Mouse (Mus musculus) hindbrain, postnatal 0 days (tissue): ENCODE measurements around the gene Ntrk1. TPM values are rescaled to one million over a fixed set of nuclear protein-coding genes. Genes with fewer than 3 reads are reported as not detected.

Experiments
- ATAC-seq: fragments of 200-750 bp; cut with Nextera tagmentation; 2 replicates; pipeline ENCODE4 v1.8.0; 2017; ENCODE audit warnings: mild to moderate bottlenecking, moderate TSS enrichment, moderate library complexity
- DNase-seq: peaks from one replicate; pipeline ENCODE4 v3.0.0-alpha.2; 2015; ENCODE audit warnings: low spot score
- H3K27ac ChIP-seq: fragments of 300-500 bp; sonication (generic); 2 replicates; pipeline ENCODE4 v1.5.1; 2014; ENCODE audit warnings: mild to moderate bottlenecking
- H3K27me3 ChIP-seq: fragments of 300-500 bp; sonication (generic); 2 replicates; pipeline ENCODE4 v1.6.1; 2014; ENCODE audit warnings: low read length, mixed read lengths; ENCODE audit not compliant: insufficient read depth
- H3K36me3 ChIP-seq: fragments of 300-500 bp; sonication (generic); 2 replicates; pipeline ENCODE4 v1.6.1; 2014; ENCODE audit warnings: low read length, mixed read lengths; ENCODE audit not compliant: insufficient read depth
- H3K4me1 ChIP-seq: fragments of 300-500 bp; sonication (generic); 2 replicates; pipeline ENCODE4 v1.6.1; 2014; ENCODE audit warnings: antibody characterized with exemption, low read length, mixed read lengths; ENCODE audit not compliant: insufficient read depth
- H3K4me2 ChIP-seq: fragments of 300-500 bp; sonication (generic); 2 replicates; pipeline ENCODE4 v1.6.1; 2014; ENCODE audit warnings: low read depth, mild to moderate bottlenecking, low read length, moderate library complexity, mixed read lengths
- H3K4me3 ChIP-seq: fragments of 300-500 bp; sonication (generic); 2 replicates; pipeline ENCODE4 v1.5.1; 2014; ENCODE audit warnings: low read length
- H3K9ac ChIP-seq: fragments of 300-500 bp; sonication (generic); replicated peaks from 2 replicates; pipeline ENCODE4 v1.6.1; 2014; ENCODE audit warnings: mild to moderate bottlenecking, low read length, moderate library complexity, mixed read lengths
- H3K9me3 ChIP-seq: fragments of 300-500 bp; sonication (generic); 2 replicates; pipeline ENCODE4 v1.6.1; 2016; ENCODE audit warnings: low read length, mixed read lengths
- CTCF ChIP-seq: IDR thresholded peaks from 2 replicates; pipeline ENCODE4 v1.5.1; 2016; ENCODE audit warnings: antibody characterized with exemption, control low read depth, low read depth
- WGBS: fragments of 180-500 bp; shearing (Covaris S2); extraction: QIAGEN DNeasy Blood & Tissue Kit; methylation state at CpG from one replicate; pipeline ENCODE4 v1.1.7; 2014; 5-methylcytosine and 5-hydroxymethylcytosine counted together
- polyA plus RNA-seq: library from polyadenylated mRNA; unstranded; fragments of >200 nt; fragmentation: Nextera tagmentation; extraction: Ambion mirVana; gene quantifications from 2 replicates; pipeline ENCODE4 v1.2.1, GENCODE M21; 2015
- total RNA-seq: library from RNA; depleted of rRNA; stranded (reverse); fragments of >200 nt; gene quantifications from 2 replicates; pipeline ENCODE4 v1.2.3, GENCODE M21; 2014

The Ntrk1 gene
- total and polyA plus RNA-seq, 2 experiments from 2014 or later, result 4.8 to 5.2 TPM

DNA sequence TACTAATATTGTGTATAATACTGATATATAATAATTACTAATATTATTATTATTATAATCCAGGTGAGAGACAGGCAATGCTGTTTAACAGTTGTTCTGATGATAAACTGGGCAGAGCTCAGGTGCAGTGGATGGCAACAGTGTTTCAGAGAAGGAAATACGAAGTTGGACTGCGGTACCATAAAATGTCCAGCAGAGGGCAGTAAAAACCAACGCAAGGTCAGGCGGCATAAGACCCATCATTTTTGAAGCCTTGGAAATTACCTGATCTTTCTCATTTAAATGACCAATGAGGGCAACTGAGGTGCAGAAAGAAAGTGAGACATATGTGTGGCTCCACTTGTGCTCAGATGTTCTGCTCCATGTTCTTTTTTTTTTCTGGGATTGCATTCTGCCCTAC is 24.7 kb downstream of the Ntrk1 start:
- peak; percentile 92 for TF ChIP-seq CTCF
- H3K36me3 ChIP-seq, result no peaks in the 10 kb centered on the region
- ATAC-seq, result no peak
- H3K9me3 ChIP-seq, result no peaks in the 10 kb centered on the region
- WGBS, result 0% methylated on average over 4 of the region's 4 CpGs
- peaks cover 4% of the 10 kb centered on the region; the same call in 1 of the 2 replicates for H3K27me3 ChIP-seq
- no peaks in the 10 kb centered on the region for H3K4me1 ChIP-seq
- no peak overlapping the region for H3K9ac ChIP-seq
- H3K27ac ChIP-seq, result no peak overlapping the region
- no peak overlapping the region for H3K4me3 ChIP-seq
- peak; percentile 82 for DNase-seq
- no peak overlapping the region for H3K4me2 ChIP-seq

DNA sequence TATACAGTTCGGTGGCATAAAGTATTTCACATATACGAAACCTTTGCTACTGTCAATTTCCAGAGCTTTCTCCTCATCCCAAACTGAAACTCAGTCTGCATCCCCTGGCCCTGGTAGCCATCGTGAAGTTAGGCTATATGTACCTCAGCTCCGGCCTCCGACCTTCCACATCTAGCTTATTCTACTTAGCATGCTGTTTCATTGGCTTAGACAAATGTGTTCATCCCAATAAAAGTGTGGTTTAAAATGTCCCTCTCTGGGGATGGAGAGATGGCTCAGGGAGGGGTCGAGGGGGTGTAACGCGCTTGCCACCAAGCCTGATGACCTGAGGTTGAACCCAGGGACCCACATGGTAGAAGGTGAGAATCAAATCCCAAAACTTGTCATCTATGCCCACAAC is 25.5 kb downstream of the Ntrk1 start:
- H3K4me3 ChIP-seq, result no peak overlapping the region
- no peak for TF ChIP-seq CTCF
- H3K9me3 ChIP-seq, result no peaks in the 10 kb centered on the region
- no peaks in the 10 kb centered on the region for H3K36me3 ChIP-seq
- H3K27me3 ChIP-seq, result peaks cover 4% of the 10 kb centered on the region; the same call in 1 of the 2 replicates
- no peak overlapping the region for H3K9ac ChIP-seq
- DNase-seq, result no peak
- no peak overlapping the region for H3K27ac ChIP-seq
- no peak overlapping the region for H3K4me2 ChIP-seq
- H3K4me1 ChIP-seq, result no peaks in the 10 kb centered on the region
- ATAC-seq, result no peak
- WGBS, result 85% methylated on average over 8 of the region's 8 CpGs

DNA sequence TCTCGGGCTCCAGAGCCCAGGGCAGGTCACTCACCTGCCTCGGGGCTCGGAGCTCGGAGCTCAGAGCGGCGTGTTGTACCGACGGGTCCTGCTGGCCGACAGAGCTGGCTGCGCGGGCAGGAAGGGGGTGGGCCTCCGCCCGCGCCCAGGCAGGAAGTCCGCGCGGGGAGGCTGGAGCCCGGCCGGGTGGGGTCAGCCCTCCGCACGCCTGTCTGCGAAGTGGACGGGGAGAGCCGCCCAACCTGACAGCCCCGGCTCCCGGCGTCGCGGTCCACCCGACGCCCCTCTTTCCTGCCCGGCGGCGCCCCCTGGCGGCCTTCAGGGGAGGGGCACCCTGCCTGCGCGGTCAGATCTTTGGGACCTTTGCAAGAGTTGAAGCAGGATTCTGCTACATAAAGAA is 26.1 kb downstream of the Ntrk1 start:
- peak; percentile 65 for DNase-seq
- H3K27ac ChIP-seq, result peak overlapping the region; percentile 52; the same call in 1 of the 2 replicates
- no peaks in the 10 kb centered on the region; the same call in 1 of the 2 replicates for H3K4me1 ChIP-seq
- no peaks in the 10 kb centered on the region for H3K9me3 ChIP-seq
- peak overlapping the region; percentile 42 for H3K4me2 ChIP-seq
- H3K9ac ChIP-seq, result 0 out of 2 replicates have a peak overlapping the region, but pooled peaks have one; percentile 9
- no peaks in the 10 kb centered on the region for H3K36me3 ChIP-seq
- peak overlapping the region; percentile 26 for H3K4me3 ChIP-seq
- 2% methylated on average over 36 of the region's 37 CpGs for WGBS
- peak; percentile 46 for ATAC-seq
- peaks cover 4% of the 10 kb centered on the region; the same call in 1 of the 2 replicates for H3K27me3 ChIP-seq
- TF ChIP-seq CTCF, result peak; percentile 65

DNA sequence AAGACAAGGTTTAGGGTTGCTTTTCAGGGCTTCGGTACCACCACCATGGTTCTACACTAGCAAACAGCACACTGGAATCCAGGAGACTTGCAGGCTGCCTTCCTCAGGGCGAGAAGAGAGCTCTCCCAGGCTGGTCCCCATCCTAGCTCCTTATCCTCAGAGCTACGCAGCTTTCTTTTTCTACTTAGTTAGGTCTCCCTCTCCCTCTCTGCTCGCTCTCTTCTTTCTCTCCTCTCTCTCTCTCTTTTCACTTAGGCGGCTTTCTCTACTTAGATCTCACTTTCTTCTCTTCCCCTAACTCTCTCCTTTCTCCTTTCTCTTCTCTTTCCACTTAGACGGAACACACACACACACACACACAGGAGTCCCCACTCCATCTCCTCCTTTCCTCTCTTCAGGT is 26.5 kb downstream of the Ntrk1 start:
- Histone ChIP-seq H3K9me3 (no peaks in the 10 kb centered on the region), H3K4me1 (no peaks in the 10 kb centered on the region; the same call in 1 of the 2 replicates), H3K4me2 (peak overlapping the region; percentile 42), H3K9ac (0 out of 2 replicates have a peak overlapping the region, but pooled peaks have one; percentile 9), H3K36me3 (no peaks in the 10 kb centered on the region), H3K27me3 (peaks cover 4% of the 10 kb centered on the region; the same call in 1 of the 2 replicates), H3K4me3 (peak overlapping the region; percentile 26), H3K27ac (peak overlapping the region; percentile 52; the same call in 1 of the 2 replicates)
- 54% methylated on average over 6 of the region's 6 CpGs for WGBS
- no peak for TF ChIP-seq CTCF
- ATAC-seq, result no peak
- DNase-seq, result no peak

DNA sequence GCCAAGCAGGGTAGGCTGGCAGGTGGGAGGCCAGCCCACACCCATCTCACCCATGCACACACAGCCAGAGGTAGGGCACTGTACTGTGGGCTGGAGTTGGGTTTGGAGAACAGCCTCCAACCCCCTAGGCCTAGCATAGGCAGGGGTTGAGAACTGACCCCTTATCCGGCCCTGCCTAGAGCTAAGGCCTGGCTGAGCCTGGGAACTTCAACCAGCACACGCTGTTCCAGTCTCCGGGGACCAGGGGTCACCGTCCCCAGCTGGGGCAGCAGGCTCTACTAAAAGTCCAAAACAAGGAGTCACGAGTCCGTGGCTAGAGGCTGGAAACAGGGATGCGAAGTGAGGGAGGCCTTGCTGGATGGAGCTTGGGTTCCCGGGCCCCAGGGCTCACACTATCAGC is 27.2 kb downstream of the Ntrk1 start:
- Histone ChIP-seq H3K27me3 (peaks cover 4% of the 10 kb centered on the region; the same call in 1 of the 2 replicates), H3K9ac (no peak overlapping the region)

DNA sequence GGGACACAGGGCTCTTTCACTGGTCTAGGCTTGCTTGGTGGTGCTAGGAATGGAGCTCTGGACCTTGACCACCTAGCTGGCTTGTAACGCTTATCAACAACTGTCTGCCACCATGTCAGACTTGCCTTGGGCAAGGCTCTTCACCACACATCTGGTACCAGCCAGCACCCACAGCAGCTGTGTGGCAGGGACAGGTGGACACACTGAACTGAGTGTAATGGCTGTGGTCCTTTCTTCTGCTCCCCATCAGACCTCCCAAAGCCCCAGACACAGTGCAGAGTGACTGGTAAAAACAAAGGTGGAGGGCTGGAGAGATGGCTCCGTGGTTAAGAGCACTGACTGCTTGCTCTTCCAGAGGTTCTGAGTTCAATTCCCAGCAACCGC is 28.7 kb downstream of the Ntrk1 start:
- Histone ChIP-seq H3K27ac (no peak overlapping the region), H3K9ac (no peak overlapping the region), H3K4me3 (no peak overlapping the region), H3K4me1 (no peaks in the 10 kb centered on the region; the same call in 1 of the 2 replicates), H3K27me3 (peaks cover 4% of the 10 kb centered on the region; the same call in 1 of the 2 replicates), H3K9me3 (no peaks in the 10 kb centered on the region), H3K4me2 (no peak overlapping the region), H3K36me3 (no peaks in the 10 kb centered on the region)
- ATAC-seq, result no peak
- TF ChIP-seq CTCF, result no peak
- WGBS, result 84% methylated on average over 3 of the region's 3 CpGs
- DNase-seq, result no peak

More for the DNA sequence above, 27.2 kb downstream of the Ntrk1 start:
- no peaks in the 10 kb centered on the region for H3K36me3 ChIP-seq
- H3K4me1 ChIP-seq, result no peaks in the 10 kb centered on the region; the same call in 1 of the 2 replicates
- DNase-seq, result no peak
- peak overlapping the region; percentile 42 for H3K4me2 ChIP-seq
- TF ChIP-seq CTCF, result no peak
- no peak overlapping the region; the same call in 1 of the 2 replicates for H3K27ac ChIP-seq
- no peak for ATAC-seq
- no peaks in the 10 kb centered on the region for H3K9me3 ChIP-seq
- WGBS, result 66% methylated on average over 8 of the region's 8 CpGs
- H3K4me3 ChIP-seq, result peak overlapping the region; percentile 26

DNA sequence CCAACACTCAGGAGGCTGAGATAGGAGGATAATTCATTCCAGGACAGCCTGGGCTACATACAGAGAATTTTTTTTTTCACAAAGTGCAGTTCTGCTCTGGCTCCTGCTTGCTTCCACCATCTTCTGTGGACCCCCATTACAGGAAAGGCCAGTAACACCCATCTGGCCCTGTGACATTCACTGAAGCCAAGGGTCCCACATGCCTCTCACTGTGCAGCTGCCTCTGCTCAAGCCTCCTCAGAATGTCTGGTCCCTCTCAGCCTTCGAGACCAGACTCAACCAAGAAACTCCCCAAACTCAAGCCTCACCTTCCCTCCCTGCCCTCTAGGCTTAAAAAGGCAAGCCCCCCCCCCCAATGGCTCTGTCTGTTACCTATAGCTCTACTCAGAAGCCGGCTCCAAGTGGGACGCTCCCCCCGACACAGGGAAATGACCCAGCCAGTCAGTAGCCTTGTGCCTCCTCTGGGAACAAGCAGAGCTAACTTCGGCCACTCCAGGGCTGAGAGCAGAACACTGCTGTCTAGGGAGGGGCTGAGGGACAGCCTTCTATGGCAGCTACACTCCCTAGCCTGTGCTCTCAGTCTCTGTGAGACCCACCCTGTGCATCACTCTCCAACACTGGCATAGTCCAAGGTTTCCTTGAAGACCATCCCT is 29.2 kb downstream of the Ntrk1 start:
- no peak for TF ChIP-seq CTCF
- no peak for ATAC-seq

More for the DNA sequence above, 29.2 kb downstream of the Ntrk1 start:
- no peak for DNase-seq
- peaks cover 4% of the 10 kb centered on the region; the same call in 1 of the 2 replicates for H3K27me3 ChIP-seq
- H3K9me3 ChIP-seq, result no peaks in the 10 kb centered on the region
- no peak overlapping the region for H3K9ac ChIP-seq
- H3K36me3 ChIP-seq, result no peaks in the 10 kb centered on the region
- H3K27ac ChIP-seq, result peak overlapping the region; percentile 15; the same call in 1 of the 2 replicates
- no peak overlapping the region for H3K4me3 ChIP-seq
- 86% methylated on average over 5 of the region's 5 CpGs for WGBS
- no peak overlapping the region for H3K4me2 ChIP-seq
- no peaks in the 10 kb centered on the region; the same call in 1 of the 2 replicates for H3K4me1 ChIP-seq
